Comparison of ENCODE assay signal across 15 mouse cellular contexts in the genomic region with DNA sequence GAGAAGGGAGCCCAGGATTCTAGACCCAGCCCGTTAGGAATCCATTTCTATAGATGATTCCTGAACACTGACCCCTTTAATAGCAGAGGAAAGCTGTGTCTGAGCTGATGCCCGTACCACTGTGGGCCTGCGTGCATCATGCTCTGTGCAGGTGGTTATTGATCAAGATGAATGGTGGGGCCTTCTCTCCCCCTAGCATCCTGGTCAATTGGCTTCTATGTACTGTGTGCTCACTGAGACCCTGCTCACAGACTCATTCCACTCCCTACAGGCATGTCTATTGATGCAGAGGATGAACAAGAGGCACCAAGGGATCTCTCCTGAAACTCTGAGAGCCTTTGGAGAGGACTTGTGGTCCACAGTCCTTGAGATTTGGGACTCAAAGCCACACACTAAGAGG.
"Had no signal": no experiment of that assay in that cellular context is flagged by ENCODE, and none has a peak within 500 bp of the region (broad histone marks: within the 10 kb centered on the region; RNA-seq: fewer than 3 reads in every experiment).

No protein-coding gene starts in this region.

- H3K4me2 ChIP-seq: neural tube, embryonic 15.5 days; stomach, embryonic 15.5 days had no signal

- H3K4me3 ChIP-seq: neural tube, embryonic 15.5 days; stomach, embryonic 15.5 days had no signal

- H3K9ac ChIP-seq: neural tube, embryonic 15.5 days; stomach, embryonic 15.5 days had no signal

- H3K27me3 ChIP-seq: neural tube, embryonic 15.5 days; stomach, embryonic 15.5 days had no signal

- H3K4me1 ChIP-seq: stomach, embryonic 15.5 days had no signal

- H3K36me3 ChIP-seq: neural tube, embryonic 15.5 days; stomach, embryonic 15.5 days had no signal

- H3K9me3 ChIP-seq: neural tube, embryonic 15.5 days; stomach, embryonic 15.5 days had no signal

- DNase-seq: retina, postnatal 1 day; right cerebral cortex, adult 18-20 months; right cerebral cortex, postnatal 14 days; right cerebral cortex, postnatal 25 days; right cerebral cortex, postnatal 4 days; spleen, adult 18-20 months; thymus, adult 18-20 months; thymus, adult 2 months; thymus, postnatal 14 days; thymus, postnatal 25 days; thymus, postnatal 36 days; thymus, postnatal 4 days had no signal

- H3K27ac ChIP-seq: neural tube, embryonic 15.5 days; stomach, embryonic 15.5 days; stomach, postnatal 0 days had no signal
